Mouse (Mus musculus) embryo, embryonic 9.5 days (tissue): ENCODE results near the gene C1qtnf6.

Experiments used
- DNase-seq: peaks from one replicate; pipeline ENCODE4 v3.0.0-alpha.2; 2017; ENCODE audit errors: extremely low spot score

The C1qtnf6 gene

DNA sequence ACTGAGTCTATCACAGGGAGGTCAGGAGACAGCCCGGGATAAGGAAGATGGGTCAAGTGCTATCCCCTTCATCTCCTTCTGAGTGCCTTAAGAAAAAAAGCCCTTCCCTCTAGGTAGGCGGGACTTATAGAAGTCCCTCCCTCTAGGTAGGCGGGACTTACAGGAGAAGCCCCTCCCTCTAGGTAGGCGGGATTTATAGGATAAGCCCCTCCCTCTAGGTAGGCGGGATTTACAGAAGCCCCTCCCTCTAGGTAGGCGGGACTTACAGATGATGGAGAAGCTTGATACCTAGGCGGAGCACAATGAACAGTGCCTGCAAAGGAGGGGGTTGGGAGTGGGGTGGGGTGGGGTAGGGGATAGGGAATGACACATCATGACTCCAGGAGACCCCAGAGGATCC is 51.1 kb downstream of the C1qtnf6 start:
- no peak for DNase-seq

DNA sequence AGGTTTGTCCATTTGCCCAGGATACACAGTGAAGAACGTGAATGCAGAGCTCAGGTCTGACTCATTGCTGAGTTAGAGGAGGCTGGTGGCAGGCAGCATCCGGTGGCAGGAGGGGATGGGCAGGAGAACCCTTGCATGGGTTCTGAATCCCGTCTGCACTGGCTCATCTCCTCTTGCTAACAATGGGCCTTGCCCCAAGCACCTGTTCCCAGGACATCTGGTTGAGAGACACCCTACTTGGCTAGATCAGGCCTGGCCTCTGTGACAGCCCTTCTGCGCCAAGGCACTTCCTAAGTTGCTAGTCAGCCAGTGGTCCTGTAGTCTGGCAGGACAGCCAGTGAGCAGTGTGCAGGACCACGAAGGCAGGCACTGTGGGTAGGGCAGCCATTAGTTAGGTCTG is 51.7 kb downstream of the C1qtnf6 start:
- no peak for DNase-seq

DNA sequence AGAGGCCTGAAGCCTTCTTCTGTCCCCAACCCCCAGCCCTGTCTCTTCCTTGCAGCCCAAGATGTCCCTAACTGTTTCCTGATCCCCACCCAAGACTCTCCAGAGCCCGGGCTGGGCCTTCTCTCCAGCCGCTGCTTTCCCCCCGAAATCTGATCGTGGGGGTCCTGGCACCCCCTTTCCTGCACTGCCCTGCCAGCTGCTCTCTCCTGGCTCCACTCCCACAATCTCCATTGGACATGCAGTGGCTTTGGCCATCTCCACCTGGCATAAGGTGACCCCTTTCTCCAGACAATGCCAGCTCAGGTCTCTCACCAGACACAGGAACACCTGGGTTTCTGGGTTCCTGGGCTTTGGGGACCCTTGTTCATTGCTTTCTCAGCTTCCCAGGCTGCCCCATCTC is 53.1 kb downstream of the C1qtnf6 start:
- no peak for DNase-seq

DNA sequence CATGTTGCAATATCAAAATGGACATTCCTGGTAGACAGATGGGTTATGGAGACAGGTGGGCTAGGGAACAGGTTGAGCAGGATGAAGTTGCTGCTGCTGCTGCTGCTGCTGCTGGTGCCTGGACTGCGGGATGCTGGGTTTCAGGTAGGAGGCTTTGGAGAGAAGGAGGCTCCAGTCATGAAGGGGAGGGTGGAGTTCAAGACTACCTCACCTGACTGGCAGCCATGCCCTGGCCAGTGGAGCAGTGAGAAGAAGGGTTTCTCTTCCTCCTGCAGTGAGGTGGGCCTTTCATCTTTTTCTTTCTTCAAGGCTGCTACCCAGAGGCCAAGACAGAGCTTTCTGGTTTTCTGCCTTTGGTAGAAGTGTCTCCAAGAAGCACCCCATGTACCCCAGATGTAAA is 54.3 kb downstream of the C1qtnf6 start:
- no peak for DNase-seq

DNA sequence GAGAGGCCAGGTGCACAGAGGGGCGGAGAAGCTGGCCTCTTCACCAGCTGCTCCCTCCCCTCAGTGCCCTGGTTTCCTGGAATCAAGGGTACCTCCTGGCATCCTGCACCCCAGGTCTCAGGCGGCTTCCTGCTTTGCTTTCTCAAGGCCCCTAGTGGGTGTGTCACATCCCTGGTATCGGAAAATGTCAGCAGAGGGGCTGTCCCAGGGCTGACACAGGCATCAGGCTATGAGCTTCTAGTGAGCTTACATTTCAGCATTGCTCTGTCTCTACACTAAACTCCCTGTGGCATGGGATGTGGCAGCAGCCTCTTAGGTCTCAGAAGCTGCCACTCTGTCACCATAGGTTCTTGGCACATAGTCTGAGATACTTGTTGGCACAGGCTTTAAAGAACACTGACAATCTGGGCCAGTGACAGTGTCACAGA is 55.6 kb downstream of the C1qtnf6 start:
- DNase-seq, result no peak

DNA sequence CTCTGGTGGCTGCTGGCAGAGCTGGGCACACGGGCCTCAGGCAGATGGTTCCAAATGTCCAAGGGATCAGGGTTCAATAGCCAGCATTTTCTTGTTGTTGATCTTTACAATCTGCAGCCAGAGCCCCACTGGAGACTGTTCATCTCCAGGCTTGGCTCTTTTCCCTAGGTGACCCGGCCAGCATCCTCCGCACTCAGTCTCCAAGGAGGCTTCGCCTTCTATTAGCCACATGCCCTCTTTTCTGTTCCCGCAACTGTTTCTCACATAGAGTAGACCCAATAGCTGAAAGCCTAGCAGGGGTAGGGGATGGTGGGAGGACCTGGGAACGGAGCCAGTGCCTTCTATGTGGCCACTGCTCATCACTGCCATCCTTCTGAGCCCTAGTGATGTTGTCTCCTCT is 57.8 kb downstream of the C1qtnf6 start:
- no peak for DNase-seq
